Mouse (Mus musculus): Measurements from ENCODE around the gene Hes6.

The Hes6 gene

GRCm38 (mm10) chr1:91404976-91405375, 8.9 kb downstream of the Hes6 start:
- DNase-seq (ENCODE audit: low spot score), result no peak

DNA sequence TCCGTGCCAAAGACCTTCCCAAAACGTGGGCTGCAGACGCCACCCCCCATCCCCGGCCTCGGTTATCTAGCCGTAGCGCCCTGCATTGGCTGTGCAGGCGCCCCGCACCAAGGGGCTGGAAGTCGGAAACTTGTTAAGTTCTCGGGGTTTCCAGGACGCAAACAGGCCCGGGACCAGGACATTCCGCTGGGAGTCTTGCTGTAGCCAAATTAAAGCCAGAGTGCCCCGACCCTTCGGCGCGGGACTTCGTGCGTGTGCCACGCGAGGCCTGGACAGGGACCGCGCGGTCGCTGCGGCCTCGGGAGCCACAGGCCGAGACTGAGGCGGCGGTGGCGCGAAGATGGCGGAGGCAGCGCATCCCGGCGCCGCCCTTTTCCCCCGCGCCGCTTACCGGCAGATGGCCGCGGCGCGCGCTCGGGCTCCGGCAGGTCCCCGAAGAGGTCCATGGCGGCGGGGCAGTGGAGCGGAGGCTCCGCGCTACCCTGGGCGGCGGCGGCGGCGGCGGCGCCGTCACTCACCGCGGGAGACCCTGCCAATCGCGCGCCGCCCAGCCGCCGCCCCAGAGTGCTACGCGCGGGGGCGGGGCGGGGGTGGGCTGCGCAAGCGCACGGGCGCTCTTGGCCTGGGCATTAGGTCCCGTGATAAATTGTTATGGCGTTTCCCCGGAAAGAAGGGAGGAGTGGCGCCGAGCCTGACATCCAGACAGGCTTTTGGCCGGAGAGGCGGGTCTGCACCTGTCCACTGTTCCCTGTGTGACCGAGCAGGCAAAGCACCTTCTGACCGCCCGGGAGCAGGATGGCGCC, 15.4 kb downstream of the Hes6 start, which contains the start of gene Ilkap:
Ilkap (minus strand) TSS at position 556 of the 803 bp plus-strand sequence.
- peak; percentile 84 for DNase-seq (ENCODE audit: low spot score)

DNA sequence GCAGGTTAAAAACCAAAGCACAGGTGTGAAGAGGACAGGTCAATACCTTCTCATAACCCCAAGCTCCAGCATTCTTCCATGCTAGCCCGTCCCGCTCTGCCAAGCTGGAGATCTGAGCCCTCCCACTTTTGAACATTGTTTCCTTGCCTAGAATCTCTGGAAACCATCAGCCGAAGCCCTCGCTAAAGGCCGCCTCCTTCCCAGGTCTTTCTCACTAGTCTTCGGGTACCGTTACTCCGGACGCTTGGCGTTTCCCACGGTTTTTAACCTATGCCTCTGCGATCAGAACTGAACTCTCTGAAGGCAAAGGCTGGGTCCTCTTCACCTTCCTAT, 15.9 kb downstream of the Hes6 start:
- DNase-seq (ENCODE audit: low spot score), result no peak

GRCm38 (mm10) chr1:91390369-91390768, 23.5 kb downstream of the Hes6 start:
- DNase-seq (ENCODE audit: low spot score), result no peak

GRCm38 (mm10) chr1:91381091-91381471, 32.8 kb downstream of the Hes6 start:
- no peak for DNase-seq (ENCODE audit: low spot score)

GRCm38 (mm10) chr1:91380453-91381090, 33.3 kb downstream of the Hes6 start:
- peak; percentile 82 for DNase-seq (ENCODE audit: low spot score)

- peak; percentile 87 for DNase-seq (ENCODE audit: low spot score)
Measured at GRCm38 (mm10) chr1:91373414-91373835, 40.4 kb downstream of the Hes6 start.

- DNase-seq (ENCODE audit: low spot score), result no peak
Measured at GRCm38 (mm10) chr1:91370055-91370454, 43.8 kb downstream of the Hes6 start.

- DNase-seq (ENCODE audit: low spot score), result no peak
Measured at GRCm38 (mm10) chr1:91369408-91369807, 44.4 kb downstream of the Hes6 start.

GRCm38 (mm10) chr1:91367295-91367694, 46.5 kb downstream of the Hes6 start:
- DNase-seq (ENCODE audit: low spot score), result no peak

- peak; percentile 77 for DNase-seq (ENCODE audit: low spot score)
Measured at GRCm38 (mm10) chr1:91366215-91367108, 47.4 kb downstream of the Hes6 start, which contains the start of gene Erfe. Gene Erfe (plus strand): TSS chr1:91366430.

GRCm38 (mm10) chr1:91365816-91366214, 48.0 kb downstream of the Hes6 start:
- no peak for DNase-seq (ENCODE audit: low spot score)

GRCm38 (mm10) chr1:91364822-91365644, 48.8 kb downstream of the Hes6 start:
- DNase-seq (ENCODE audit: low spot score), result no peak

GRCm38 (mm10) chr1:91362113-91362512, 51.7 kb downstream of the Hes6 start:
- no peak for DNase-seq (ENCODE audit: low spot score)
